Mouse (Mus musculus) liver, adult 10 weeks (tissue): ENCODE results near the gene Kif3b. TPM values are rescaled to one million over a fixed set of nuclear protein-coding genes. Genes with fewer than 3 reads are reported as not detected.

ENCODE experiments used
- polyA plus RNA-seq: library from polyadenylated mRNA; stranded (reverse); fragments of 350-450 nt; fragmentation: Illumina TruSeq; extraction: RNeasy Lipid Tissue Mini Kit (QIAGEN cat#74804); gene quantifications from one replicate; pipeline ENCODE4 v1.2.3, GENCODE M21; 2014; ENCODE audit warnings: low read depth, low replicate concordance

The Kif3b gene
- 4.6 TPM for polyA plus RNA-seq

GRCm38 (mm10) chr2:153290938-153291928, at the start of gene Kif3b:
Gene Kif3b (plus strand): TSS chr2:153291413.

DNA sequence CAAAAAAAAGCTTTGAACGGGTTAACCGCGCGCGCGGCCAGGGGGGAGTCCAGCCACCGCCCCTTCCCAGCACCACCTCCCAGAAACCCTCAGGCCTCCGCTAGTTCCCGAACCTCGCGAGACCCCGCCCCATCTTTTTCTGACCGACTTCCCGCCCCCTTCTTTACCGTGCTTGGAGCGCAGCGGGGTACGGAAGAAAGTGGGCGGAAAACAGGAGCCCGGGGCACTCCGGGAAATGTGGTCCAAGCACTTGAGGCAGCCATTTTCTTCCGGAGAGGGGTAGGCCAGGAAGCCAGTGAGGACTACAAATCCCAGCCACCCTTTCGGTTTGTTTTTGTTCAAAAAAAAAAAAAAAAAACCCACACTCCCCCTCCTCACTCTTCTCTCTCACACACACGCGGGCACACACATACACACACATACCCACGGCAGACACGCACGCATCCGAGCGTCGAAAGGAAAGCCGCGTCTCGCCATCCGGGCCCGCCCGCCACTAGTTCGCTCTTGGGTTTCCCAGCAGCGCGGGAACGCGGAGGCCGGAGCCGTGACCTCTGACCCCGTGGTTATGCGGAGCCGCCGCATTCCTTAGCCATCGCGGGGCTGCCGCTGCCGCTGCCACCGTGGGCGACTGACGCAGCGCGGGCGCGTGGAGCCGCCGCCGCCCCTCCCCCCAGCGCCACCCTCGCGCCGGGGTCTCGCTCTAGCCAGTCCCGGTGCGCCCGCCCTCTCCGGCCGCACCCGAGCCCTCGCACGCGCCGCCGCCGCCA, 54.4 kb downstream of the Kif3b start, which contains the start of gene Asxl1:
Gene Asxl1, plus strand, starts transcription at position 376 of the 767 bp plus-strand sequence.

Other genes with a start within 250 kb of the Kif3b start
- gene Ccm2l, start 225.5 kb upstream of the Kif3b start, polyA plus RNA-seq: 1.2 TPM
- 0.72 TPM for gene Hck, start 182.9 kb upstream of the Kif3b start, polyA plus RNA-seq
- gene Tm9sf4, start 130.1 kb upstream of the Kif3b start, polyA plus RNA-seq: 18.9 TPM
- gene Tspyl3, start 66.0 kb upstream of the Kif3b start, polyA plus RNA-seq: 0.19 TPM
- gene Plagl2, start 50.0 kb upstream of the Kif3b start, polyA plus RNA-seq: 2.0 TPM
- gene Pofut1, start 49.9 kb upstream of the Kif3b start, polyA plus RNA-seq: 4.2 TPM
- gene Asxl1, start 54.4 kb downstream of the Kif3b start, polyA plus RNA-seq: 6.9 TPM
- gene 4930404H24Rik, start 201.4 kb downstream of the Kif3b start, polyA plus RNA-seq: not detected
- gene Nol4l, start 238.6 kb downstream of the Kif3b start, polyA plus RNA-seq: 0.45 TPM